Mouse (Mus musculus) left cerebral cortex, adult 8-10 months (tissue): ENCODE measurements around the gene Btrc. TPM values are rescaled to one million over a fixed set of nuclear protein-coding genes. Genes with fewer than 3 reads are reported as not detected.

ENCODE experiments used
- DNase-seq, 2 experiments: peaks; one replicate each; pipeline ENCODE4 v3.0.0; 2022; ENCODE audit warnings: low spot score in 2 of 2
- total RNA-seq, 4 experiments: library from RNA; stranded (reverse); gene quantifications; 2 replicates each; pipeline ENCODE4 v1.2.4; 2022

Gene Btrc
- total RNA-seq, 4 experiments from 2014 or later, result 95.8 to 104 (median 97.6) TPM

DNA sequence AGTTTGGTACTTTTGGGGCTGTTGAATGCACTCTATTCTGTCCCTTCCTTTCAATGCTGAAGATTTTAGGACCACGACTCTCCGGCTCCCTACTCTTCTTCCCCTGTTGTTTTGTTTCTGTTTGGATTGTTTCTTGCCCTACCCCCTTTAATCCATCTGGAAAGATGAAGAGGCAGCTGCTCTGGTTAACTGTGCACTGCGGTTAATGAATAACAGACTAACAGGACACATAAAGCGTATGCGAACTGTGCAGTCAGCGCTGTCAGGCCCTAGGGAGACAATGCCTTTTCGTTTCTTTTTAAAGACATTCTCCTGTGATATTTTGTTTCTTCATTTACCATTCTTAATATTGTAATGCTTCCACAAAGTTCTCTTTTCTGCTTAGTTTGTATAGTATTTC lies 58.7 kb downstream of the Btrc start:
- no peak for DNase-seq

DNA sequence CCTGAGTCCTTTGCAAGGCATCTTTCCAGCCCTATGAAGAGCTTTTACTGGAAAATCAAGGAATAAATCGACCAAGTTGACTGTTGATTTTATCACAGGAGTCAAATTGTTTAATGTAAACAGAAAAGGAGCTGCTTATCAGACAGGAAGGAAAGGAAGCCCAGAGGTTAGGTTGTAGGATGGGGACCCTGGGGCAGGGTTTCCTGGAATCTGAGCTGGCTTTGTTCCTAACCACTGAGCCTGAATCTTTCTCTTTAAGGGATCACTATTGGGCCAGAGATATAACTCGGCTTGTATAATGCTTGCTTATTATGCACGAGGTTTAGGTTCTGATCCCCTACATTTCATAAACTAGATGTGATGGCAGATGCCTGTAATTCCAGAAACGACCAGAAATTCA lies 64.6 kb downstream of the Btrc start:
- no peak for DNase-seq

DNA sequence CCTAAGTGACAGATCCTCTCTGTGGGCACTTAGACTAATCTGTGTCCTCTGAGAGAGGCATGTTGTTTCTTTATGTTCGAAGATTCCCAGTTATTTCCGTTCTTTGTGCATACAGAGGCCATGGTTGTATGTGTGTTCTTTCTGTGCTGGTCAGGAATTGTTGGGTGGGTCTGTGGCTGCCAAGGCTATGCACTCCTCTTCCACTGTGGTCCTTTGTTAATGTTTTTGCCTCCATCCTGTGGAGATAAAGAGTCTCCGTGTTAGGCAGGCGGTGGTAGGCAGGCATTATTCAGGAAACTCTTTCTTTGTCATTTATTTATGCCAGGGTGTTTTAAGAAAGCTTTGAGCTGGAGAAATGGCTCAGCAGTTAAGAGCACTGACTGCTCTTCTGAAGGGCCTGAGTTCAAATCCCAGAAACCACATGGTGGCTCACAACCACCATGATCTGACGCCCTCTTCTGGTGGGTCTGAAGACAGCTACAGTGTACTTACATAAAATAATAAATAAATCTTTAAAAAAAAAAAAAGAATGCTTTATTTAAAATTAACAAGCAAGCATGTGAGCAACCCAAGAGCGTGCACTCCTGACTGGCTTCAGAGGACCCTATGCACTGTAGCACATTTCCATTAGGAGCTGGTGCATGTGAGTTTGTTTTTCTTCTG lies 67.6 kb downstream of the Btrc start:
- DNase-seq, result no peak

DNA sequence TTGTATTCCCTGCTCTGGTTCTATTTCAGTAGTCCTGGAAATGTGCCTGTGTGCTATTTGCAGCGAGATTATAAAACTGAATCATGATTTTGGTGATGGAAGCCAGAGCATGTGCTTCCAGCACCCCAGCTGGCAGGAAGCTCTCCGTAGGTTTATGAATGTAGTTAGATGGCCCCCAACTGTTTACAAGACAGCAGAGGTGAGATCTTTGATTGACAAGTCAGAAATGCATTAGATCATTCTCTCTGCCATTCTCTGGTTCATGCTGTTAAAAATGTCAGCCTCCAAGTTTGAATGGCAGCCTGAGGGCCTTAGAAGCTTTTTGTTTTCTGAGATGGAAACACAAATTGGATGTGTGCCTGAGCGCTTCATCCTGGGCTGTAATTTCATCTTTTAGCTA lies 68.8 kb downstream of the Btrc start:
- DNase-seq, result peak in 1 of 2 experiments; percentile 74

GRCm38 (mm10) chr19:45436019-45436418 lies 72.5 kb downstream of the Btrc start:
- peak in 1 of 2 experiments; percentile 50 for DNase-seq

- no peak for DNase-seq
These were observed 73.6 kb downstream of the Btrc start for GRCm38 (mm10) chr19:45437175-45437574.

GRCm38 (mm10) chr19:45438191-45438590 lies 74.7 kb downstream of the Btrc start:
- no peak for DNase-seq

DNA sequence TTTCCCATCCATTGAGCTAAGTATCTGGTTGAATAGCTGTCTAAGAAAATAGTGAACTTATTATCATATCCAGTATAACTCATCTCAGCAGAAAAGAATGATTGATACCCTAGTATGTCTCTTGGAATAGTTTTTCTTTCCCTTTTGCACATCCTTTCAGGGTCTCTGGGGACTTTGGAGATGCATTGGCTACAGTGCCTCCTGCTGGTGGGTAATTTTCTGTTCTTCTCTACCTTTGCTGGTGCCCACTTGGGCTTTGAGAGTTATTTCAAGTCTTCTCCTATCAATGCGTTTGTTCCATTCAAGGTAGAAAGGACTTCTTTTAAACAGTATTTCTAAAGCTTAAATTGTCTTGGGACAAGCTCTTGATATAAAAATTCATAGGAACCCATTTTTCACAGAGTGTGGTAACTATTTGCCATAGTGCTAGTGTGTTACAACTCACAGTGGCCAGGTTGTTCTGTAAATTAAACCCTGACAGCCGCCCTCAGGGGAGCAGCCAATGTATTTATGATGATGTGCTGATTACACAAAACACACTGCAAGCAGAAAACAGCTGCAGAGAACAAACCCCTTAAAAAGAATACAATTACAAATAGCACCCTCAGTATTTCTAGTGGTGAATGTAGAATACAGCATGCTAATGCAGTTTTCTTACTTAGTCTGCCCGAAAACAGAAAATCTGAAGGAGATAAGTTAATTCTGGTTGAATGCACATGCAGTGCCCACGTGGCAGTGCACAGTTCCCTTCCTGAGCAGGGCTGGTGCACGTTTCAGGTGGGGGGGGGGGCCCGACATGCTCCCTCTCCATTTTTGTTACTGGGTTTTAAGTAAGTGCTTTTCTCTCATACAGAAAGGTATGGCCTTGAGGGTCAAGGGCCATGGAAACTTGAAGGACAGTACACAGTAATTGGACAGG lies 75.7 kb downstream of the Btrc start:
- DNase-seq, result no peak

DNA sequence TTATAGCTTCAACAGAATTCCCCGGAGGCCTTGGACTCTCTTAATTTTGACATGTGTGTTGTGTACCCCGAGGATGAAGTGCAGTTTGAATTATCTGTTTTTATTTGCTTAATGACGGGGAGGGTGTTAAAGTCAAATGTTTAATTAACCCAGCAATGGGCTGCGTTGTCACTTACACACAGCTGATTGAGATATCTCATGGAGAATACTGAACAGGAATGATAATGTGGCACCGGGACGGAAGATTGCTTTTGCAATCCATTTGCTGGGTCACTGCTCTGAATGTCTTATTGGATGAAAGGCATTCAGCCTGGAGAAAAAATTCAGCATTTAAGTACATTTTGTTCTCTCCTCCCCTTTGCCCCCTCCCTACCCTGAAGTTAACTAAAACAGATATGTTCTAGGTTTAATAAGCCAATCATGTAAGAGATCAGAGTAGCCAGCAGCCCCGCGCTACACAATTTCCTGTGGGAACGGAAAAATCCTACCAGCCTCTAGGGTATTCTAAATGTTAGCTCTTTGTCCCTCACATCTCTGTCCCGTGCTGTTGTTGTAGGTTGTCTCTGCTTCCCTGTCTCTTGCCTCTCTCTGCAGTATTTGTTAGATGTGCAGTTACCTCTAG lies 77.1 kb downstream of the Btrc start:
- DNase-seq, result no peak

GRCm38 (mm10) chr19:45441717-45442116 lies 78.2 kb downstream of the Btrc start:
- no peak for DNase-seq

DNA sequence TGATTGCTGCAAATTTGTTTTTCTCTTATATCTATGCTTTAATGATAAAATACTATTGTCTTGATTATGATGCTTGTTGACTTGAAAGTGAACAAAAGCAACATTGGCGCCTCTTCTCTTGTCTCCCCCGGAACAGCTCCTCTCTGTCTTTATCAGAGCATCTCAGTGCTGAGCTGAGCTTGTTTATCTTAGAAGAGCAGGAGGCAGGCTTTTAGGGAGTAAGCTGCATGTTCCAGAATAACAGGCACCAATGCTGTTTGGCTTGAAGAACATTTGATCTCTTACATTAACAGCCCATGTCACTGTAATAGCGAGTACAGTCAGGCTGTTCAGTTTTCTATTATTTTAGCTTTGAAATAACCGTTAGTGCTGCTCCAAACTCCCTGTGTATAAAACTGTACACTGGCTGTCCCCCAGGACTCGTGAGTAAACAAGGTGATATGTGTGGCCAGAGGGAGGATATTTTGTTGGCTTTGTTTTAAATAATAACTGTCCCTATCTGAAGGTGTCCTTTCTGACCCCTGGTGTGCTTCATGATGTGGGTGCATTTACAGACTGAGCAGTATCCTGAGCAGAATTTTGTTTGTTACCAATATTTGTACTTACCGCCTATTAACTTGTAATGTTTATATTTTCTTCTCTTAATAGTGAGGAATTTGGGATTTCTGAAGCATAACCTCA lies 81.9 kb downstream of the Btrc start:
- DNase-seq, result no peak

- no peak for DNase-seq
These were observed 83.1 kb downstream of the Btrc start for GRCm38 (mm10) chr19:45446631-45447030.

DNA sequence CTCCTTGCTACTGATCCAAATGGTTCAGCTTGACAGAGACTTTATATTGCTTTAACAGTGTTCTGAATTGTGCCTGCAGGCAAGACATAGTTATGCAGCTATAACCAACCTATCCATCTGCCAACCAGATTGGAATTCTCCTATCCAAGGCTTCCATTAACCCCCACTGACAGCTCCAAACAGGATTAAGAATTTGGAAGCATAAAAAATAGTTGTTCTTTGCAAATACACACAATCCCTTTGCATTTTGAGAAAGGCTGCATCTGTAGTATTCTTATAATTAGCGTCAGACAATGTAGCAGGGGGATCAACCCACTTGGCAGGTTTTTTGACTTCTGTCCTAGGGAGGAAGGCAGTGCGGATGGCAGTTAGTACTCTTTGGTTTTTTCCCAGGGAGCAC lies 83.7 kb downstream of the Btrc start:
- DNase-seq, result no peak

DNA sequence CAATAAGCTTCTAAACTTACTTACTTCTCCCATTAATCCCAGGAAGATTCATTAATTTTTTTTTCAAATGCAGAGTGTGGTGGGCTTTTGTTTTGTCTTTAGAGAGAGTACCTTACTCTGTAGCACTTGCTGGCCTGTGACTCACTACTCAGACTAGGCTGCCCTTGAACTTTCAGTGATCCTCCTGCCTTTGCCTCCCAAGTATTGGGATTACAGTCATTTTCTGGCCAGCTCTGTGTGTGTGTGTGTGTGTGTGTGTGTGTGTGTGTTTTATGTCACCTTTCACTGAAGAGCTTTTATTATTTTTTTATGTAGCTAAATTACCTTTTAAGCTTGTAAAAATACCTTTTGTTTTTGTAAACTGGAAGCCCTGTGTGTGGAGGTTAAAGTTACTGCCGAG lies 84.4 kb downstream of the Btrc start:
- no peak for DNase-seq

- DNase-seq, result no peak
These were observed 90.9 kb downstream of the Btrc start for GRCm38 (mm10) chr19:45454391-45454790.

DNA sequence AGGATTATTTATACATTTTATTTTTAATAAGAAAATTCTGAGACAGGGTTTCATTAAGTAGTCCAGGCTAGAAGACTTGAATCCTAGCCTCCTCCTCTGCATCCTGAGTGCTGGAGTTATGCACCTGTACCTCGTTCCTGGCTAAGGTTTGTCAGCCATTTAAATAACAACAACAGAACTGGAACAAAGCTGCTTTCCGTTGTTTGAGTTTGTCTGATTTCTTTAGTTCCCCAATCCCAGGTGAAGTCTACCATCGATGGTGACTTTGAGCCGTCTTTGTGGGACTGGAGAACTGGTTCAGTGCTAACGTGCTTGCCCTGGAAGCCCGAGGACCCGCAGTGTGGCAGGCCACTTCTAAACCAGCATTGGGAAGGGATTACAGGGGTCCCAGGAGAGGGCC lies 93.4 kb downstream of the Btrc start:
- DNase-seq, result no peak

DNA sequence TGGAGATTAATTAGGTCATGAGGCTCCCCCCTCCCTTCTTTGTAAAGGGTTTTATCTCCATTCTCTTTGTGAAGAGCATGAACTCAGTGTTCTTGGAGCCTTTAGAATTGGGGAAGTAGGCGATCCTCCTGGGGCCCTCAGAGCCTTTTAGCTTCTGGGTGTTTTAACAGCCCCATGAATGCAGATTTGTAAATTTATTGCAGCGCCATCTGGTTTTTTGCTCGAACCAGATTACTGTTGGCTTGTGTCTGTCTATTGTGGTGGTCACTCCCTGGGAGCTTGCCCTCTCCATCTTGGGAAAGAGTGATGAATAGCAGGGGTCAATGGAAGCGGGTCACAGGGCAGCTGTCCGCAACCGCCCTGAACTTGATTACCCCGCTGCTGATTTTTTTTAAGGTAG lies 95.2 kb downstream of the Btrc start:
- DNase-seq, result no peak

DNA sequence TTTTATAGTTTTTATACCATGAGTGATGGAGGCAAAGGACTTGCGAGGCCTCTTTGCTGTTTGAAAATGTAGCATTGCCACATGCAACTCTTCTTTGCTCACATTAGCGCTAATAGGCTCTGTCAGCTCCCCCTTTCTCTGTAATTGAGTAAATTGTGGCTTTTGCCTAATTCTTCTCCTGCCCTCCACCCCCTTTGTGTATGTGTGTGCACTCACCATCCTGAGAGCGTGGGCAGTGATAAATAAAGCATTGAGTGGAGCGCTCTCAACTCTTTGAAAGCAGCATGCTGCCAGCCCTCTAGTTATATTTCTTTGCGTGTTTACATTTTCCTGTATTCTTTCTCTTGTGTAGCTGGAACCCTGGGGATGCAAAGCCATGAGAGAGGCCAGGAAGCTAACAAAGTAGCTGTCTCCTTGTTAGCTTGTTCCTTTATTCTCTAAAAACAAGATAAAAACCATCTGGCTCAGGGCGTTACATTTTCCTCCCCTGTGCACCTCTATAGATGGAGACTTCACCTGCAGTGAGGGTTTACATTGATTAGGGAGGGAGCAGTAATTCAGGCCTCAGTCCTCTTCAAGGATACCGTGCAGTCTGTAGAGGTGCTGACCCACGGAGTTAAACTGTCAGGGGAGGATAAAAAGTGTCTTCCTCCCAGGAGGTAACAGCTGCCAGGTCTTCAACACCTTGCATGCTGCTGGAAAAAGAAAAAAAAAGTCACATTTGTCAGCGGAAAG lies 96.6 kb downstream of the Btrc start:
- no peak for DNase-seq

DNA sequence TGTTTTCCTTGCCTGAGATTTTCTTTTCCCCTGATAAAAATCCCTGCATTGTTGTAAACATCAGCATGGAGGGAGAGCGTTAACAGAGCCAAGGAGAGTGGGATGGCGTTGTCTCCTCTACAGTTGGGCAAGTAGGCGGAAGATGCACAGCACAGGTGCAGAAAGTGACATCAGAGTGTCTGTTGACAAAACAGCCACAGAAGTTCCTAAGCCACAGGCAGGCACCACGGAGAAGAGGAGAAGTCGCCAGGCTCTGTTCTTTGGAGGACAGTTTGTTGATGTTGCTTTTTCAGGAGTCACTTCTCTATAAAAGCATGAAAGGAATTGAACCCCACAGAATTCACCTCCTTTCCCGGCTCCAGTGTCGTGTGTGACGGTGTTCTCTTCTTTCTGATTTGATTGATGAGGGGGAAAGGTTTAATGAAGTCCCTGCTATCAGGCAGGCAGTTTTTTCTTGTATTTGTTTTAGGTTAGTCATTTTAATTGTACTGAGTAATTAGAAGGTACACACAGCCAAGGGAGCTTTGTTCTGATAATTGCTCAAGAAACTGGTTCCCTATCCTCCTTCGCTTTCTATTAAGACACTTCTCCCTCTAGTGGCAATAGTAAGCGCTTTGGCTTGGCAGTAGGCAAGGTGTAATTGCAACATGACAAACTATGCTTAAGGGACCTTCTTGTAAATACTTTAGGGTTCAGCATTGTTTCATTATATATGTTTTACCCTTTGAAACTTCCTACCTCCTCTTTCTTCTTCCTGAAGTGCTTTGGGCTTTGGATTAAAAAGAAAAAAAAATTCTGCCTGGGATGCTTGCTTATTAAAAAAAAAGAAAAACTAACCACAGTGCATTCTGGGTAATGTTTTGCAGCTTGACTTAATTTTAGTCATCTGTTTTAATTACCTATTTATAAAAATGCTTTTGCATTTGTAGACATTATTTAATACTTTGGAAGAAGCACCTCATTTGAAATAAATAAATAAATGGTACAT lies 97.5 kb downstream of the Btrc start:
- DNase-seq, result no peak

DNA sequence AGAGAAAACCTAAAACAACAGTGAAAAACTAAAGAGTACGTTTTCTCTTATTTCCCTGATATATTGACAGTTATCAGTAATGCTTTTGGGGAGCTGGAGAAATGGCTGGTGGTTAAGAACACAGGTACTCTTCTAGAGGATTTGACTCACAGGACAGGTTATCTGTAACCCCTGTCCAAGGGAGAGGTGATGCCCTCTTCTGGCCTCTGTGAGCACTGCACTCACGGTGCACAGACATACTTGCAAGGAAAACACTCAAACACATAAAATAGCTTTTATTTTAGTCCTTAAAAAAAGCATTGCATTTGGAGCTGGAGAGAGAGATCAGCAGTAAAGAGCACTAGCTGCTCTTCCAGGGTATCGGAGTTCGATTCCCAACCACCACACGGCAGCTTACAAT lies 106.2 kb downstream of the Btrc start:
- no peak for DNase-seq
